Mouse (Mus musculus): ENCODE results near the gene Eif5a.
"Not testable (repeated sequence)": the region's sequence is repeated elsewhere in the genome, so short reads cannot be mapped to it uniquely, and the experiment has no call there.

Eif5a gene

DNA sequence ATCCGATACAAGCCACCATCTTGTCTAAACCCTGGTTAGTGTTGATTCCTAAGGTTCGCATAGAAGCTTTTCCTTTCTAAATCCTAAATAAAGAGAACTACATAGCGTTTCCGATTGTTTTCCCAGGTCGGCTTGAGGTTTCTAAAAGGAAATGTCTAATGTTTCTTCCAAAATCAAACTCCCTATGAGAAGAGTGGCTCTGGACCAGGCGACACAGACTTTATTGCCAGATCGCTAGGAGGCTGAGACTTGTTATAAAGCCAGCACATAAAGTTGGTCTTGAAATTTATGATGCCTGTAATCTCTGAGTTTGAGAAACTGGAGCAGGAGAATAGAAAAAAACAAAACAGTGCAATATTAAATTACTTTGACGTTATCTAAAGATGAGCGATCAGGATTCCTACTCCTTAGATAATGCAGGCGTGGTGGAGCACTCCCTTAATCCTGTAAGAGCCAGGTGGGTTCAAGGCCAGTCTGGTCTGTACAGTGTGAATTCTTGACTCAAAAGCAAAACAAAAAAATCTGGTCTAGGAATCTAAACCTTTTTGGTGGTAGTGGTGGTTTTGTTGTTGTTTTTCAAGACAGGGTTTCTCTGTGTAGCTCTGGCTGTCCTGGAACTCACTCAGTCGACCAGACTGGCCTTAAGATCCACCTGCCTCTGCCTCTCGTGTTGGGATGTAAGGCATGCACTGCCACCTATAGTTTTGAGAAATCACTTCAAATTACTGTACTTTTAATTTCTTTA is 426 bp upstream of the Eif5a start:
- no peak for DNase-seq (ENCODE audit: low read depth, low spot score)

GRCm38 (mm10) chr11:69920266-69921031 is 1.3 kb downstream of the Eif5a start:
- no peak for DNase-seq (ENCODE audit: low read depth, low spot score)

- no peak for DNase-seq (ENCODE audit: low read depth, low spot score)
Observed at GRCm38 (mm10) chr11:69919661-69920265, 2.0 kb downstream of the Eif5a start.

DNA sequence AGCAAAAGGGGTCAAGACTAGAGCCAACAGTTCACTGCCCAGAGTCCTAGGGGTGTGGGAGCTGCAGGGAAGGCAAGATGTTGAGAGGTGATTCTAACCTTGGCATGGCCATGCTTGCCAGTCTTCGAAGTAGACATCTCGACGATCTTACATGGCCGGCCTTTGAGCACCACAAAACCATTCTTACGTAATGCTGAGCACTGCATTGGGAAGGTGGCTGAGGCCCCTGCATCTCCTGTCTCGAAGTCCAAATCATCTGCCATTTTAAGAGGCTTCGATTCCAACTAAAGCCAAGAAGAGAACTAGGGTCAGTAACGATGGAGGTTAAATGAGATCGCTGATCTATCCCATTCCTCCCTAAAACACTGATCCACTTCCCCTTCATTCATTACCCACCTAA is 2.7 kb downstream of the Eif5a start:
- no peak for DNase-seq (ENCODE audit: low read depth, low spot score)

DNA sequence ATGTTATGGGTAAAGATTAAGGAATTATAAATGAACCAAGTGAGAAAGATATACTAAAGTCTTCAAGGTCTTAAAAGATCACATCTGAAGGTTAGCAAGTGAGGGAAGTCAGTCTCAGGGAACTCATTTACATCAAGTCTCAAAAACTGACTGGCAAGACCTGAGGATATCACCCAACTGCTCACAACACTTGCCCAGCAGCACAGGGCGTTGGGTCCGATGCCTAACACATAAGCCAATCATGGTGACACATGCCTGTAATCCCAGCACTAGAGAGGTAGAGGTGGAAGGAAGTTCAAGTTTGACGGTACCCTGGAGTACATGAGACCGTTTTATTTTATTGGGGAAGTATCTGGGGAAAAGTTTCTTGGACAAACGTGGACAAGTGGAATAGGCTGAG is 3.6 kb downstream of the Eif5a start:
- DNase-seq (ENCODE audit: low read depth, low spot score): no peak

DNA sequence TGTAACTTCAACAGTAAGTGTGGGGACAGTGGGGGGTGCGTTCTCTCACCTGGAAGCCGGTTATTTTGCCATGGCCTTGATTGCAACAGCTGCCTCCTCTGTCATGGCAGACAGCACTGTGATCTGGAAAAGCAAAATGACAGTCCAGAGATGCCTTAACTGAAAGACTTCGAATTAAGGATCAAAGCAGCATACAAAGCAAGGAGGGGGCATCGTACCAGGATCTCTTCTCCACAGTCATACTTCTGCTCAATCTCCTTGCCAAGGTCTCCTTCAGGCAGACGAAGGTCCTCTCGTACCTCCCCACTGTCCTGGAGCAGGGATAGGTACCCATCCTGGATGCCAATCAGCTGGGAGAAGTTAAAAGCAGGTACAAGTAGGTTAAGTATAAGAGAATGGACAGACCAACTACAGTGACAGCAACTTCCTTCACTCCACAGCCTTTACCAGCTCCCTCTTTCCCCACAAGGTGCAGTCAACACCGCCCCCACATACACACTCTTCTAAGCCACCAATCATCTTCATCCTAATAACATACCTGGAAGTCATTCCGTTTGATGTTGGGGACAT is 4.3 kb downstream of the Eif5a start:
- no peak for DNase-seq (ENCODE audit: low read depth, low spot score)

- not testable (repeated sequence) for DNase-seq (ENCODE audit: low read depth, low spot score)
Observed at GRCm38 (mm10) chr11:69916652-69917378, 4.9 kb downstream of the Eif5a start.

DNA sequence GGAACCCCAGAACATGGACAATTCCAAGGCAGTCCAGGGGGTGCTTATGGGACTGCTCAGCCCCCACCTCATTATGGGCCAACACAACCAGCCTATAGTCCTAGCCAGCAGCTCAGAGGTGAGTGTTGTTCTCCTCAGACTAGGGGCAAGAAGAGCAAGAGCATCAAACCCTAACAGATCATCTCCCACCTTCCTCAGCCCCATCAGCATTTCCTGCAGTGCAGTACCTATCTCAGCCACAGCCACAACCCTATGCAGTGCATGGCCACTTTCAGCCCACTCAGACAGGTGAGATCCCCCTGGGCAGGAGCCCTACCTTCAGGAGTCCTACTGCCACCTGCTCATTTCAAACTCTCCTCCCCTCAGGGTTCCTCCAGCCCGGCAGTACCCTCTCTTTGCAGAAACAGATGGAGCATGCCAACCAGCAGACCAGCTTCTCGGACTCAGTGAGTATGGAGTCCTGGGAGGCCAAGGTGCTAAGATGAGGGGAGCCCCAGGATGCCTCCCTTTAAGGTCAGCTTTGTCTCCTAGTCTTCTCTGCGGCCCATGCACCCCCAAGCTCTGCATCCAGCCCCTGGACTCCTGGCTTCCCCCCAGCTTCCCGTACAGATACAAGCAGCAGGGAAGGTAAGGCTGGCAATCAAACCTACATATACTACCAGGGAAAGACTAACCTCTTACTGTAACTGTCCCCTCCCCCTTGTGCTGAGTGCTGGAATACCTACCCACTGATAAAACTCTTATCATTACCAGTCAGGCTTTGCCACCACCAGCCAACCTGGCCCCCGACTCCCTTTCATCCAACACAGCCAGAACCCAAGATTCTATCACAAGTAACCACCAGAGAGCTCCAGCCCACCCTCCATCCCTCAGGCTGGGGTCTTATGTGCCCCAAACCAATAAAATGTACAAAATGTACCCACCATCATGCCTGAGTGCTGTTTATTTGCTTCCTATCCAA is 5.8 kb downstream of the Eif5a start:
- DNase-seq (ENCODE audit: low read depth, low spot score): no peak

- DNase-seq (ENCODE audit: low read depth, low spot score): no peak
Observed at GRCm38 (mm10) chr11:69914917-69915430, 6.8 kb downstream of the Eif5a start.

GRCm38 (mm10) chr11:69914372-69914764 is 7.4 kb downstream of the Eif5a start:
- DNase-seq (ENCODE audit: low read depth, low spot score): no peak

DNA sequence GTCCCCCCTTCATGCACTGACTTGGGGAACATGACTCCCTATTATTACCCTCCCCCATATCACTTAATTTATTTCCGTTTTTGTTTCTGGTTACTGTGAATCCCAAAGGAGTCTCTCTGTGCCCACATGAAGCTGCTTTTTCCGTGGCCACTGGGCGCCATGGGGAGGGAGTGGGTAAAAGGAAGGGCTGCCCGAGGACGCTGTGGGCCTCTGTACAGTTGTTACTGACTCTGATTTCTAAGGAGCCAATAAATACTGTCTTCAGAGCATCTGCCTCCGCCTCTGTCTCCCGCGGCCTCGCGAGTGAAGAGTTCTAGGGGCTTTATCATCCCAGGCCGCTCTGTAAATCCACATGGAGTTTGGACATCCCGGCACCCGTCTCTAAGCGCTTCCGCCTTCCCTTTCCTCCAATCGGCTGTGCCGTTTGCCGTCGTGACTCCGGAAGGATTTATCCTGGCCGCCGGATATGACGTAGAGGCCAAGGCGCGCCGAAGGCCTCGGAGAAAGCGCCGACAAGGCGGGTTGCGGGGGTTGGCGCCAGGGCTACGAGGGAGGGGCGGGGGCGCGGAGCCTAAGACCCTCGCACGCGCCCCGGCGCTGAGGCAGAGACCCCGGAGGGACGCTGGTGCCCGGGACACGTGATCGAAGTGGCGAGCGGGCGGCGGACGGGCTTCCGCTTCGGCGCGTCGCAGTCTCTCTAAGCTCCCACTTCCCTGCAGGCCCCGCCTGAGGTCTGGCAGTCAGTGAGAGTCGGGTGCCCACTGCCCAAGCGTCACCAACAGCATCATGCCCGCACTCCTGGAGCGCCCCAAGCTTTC is 8.0 kb downstream of the Eif5a start, which contains the start of gene Gps2:
Gps2 (plus strand) TSS at position 335 of the 818 bp plus-strand sequence.
- DNase-seq (ENCODE audit: low read depth, low spot score): peak; percentile 95

- no peak for DNase-seq (ENCODE audit: low read depth, low spot score)
Observed at GRCm38 (mm10) chr11:69912716-69913530, 8.8 kb downstream of the Eif5a start.

GRCm38 (mm10) chr11:69911701-69912100 is 10.1 kb downstream of the Eif5a start:
- DNase-seq (ENCODE audit: low read depth, low spot score): no peak

DNA sequence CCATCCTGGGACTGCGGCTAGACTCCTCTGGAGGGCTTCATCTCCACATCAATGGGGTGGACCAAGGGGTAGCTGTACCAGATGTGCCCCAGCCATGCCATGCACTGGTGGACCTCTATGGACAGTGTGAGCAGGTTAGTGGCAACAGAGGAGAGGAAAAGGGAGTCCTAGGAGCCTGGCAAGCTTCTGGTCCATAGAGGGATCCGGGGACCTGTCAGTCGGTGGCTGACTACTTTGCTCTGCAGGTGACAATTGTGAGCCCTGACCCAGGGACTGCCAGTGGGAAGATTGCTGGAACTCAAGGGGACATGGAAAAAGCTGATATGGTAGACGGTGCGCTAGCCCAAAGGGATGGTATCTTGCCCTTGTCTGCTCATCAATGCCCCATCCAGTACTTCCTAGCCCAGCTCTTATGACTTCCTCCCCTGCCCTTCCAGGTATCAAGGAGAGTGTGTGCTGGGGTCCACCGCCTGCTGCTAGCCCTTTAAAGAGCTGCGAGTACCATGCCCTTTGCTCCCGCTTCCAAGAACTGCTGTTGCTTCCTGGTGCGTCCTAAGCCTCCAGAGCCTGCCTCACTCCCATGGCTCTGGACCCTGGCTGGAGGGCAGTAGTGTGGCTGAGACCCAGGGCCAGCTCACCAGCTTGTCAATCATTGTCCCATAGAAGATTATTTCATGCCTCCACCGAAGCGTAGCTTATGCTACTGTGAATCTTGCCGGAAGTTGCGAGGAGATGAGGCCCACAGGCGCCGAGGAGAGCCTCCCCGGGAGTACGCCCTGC is 10.8 kb downstream of the Eif5a start:
- DNase-seq (ENCODE audit: low read depth, low spot score): no peak

- no peak for DNase-seq (ENCODE audit: low read depth, low spot score)
Observed at GRCm38 (mm10) chr11:69910177-69910576, 11.6 kb downstream of the Eif5a start.

GRCm38 (mm10) chr11:69909174-69909573 is 12.6 kb downstream of the Eif5a start:
- DNase-seq (ENCODE audit: low read depth, low spot score): no peak

GRCm38 (mm10) chr11:69908645-69909044 is 13.1 kb downstream of the Eif5a start:
- DNase-seq (ENCODE audit: low read depth, low spot score): no peak

DNA sequence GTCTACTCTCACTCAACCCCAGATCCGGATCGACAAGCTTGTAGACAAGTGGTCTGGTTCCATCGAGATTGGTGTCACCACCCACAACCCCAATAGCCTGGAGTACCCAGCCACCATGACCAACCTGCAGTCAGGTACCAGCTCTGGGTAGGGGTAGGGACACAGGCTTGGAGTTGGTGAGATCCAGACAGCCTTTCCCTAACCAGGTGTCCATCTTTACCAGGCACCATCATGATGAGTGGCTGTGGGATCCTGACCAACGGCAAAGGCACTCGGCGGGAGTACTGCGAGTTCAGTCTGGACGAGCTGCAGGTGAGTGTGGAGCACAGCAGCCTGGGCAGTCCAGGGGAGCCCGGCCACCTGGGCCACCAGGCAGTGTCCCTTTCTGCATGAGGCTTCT is 17.4 kb downstream of the Eif5a start:
- no peak for DNase-seq (ENCODE audit: low read depth, low spot score)
